Mouse (Mus musculus) urinary bladder, postnatal 36 days (tissue): ENCODE data around the gene Ear6.

Experiments used
- DNase-seq, 2 experiments: peaks; one replicate each; pipeline ENCODE4 v3.0.0; 2022; ENCODE audit warnings: low spot score in 2 of 2, mixed read lengths in 1 of 2

The Ear6 gene

DNA sequence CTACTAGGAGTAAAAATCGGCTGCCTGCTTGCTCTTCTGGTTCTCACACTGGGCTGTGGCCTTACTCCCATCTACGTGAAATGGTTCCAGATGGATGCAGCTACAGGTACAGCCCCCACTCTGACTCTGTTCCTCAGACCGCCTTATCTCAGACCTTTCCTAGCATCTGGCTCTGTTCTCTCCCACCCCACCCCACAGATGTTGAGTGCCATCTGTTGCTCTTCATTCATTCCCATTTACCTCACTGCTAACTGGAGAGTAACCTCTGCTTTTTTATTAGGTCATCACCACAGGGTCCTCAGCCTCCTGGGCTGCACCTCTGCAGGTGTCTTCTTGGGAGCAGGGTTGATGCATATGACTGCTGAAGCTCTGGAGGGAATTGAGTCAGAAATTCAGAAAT is 40.3 kb downstream of the Ear6 start:
- no peak for DNase-seq

DNA sequence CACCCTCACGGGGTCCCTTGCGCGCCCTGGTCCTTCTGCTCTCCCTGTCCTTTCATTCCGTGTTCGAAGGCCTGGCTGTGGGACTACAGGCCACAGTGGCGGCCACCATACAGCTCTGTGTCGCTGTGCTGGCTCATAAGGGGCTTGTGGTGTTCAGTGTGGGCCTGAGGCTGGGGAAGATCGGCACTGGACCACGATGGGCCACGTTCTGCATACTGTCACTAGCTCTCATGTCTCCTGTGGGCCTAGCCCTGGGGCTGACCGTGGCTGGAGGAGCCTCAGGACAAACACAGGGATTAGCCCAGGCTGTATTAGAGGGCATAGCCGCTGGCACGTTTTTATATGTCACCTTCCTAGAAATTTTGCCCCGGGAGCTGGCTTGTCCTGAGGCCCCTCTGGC is 41.6 kb downstream of the Ear6 start:
- no peak for DNase-seq

DNA sequence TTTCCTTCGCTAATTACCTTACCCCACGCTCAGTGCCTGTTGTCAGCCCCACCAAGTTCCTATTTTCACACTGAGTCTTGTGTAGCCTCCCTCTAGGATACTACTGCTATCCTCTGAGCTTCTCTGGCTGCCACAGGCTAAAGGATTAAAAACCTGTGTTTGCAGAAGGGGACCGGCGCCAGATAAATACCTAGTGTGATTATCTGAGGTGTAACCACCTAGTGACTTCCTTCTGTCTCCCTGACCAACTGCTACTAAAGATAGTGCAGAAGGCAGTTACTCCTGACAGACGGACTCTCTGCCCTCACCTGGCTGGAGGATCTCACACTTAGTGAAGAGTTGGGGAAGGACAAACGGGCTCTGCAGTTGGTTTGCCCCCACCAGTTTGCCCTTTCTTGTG is 42.5 kb downstream of the Ear6 start:
- no peak for DNase-seq

DNA sequence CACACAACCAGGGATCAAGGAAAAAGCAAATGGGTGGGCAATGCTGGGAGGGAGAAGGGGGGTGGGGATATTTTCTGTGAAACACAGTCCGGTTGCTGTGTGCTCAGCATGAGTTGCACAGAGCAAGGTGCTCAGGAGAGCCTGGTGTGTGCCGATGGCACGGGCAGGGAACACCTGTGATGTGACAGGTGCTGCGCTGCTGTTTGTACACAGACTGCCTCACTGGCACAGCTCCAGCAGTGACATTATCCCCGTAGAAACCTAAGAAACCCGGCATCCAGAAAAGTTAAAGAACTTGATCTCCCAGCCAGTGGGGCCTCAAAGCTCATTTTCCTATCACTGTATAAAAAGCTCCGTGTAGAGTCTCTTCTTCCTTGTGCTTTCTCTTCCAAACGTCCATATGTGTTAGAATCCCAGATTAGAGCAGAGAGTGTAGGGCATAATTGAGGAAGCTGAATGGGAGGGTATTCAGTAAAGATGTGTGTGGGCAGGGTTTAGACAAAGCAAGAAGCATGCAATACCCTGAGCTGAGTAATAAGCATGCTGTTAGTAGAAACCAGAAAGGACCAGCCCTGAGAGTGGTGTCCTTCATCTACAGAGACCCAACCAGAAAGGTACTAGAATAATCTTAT is 43.2 kb downstream of the Ear6 start:
- no peak for DNase-seq

DNA sequence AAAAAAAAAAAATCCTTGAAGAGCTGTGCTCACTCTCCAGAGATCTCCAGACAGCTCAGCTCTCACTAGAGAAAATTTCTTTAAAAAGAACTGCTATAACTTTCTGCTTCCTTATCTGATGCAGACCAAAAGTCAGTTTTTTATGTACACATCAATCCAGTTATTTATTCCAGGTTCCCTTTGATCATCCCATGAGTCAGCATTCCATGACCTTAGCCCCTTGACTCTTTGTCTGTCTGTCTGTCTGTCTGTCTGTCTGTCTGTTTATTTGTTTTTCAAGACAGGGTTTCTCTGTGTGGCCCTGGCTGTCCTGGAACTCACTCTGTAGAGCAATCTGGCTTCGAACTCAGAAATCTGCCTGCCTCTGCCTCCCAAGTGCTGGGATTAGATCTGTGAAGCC is 45.9 kb downstream of the Ear6 start:
- DNase-seq = no peak

DNA sequence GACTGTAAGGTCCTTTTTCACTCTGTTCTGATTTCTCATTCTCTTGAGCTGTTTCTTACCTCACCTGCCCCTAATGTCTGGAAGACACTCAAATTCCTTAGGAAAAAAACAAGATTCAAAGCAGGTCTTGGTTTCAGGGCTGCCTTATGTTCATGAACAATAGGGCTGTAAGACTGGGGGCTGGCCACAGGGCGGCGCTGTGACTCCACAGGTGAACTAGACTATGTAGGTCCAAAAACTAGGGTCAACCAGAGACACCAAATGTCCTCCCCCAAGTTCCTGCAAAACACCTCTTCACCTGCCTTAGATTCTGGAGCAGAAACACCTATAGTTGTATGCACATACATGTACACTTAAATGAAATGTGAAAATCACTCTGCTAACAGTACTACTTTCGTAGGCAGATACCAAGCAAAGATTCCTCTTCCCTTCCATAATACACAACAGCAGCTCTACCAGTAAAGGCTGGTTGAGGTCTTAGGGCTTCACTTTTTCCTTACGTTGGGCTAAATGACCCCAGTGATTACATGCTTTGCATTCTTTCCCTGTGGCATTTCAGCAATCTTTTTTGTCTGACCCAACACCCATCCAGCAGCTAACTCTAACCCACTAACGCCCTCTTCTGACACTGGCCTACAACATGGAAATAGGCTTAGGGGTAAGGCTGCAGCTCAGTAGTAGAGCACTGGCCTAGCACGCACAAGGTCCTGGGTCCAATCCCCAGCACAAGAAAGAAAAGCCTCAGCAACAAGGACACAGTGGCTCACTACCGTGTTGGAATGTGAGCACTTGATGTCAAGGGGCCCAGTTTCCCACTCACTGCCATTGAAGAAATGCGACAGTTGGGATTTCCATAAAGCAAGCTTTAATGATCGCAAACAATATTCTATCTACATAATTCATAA is 49.6 kb downstream of the Ear6 start:
- DNase-seq = peak; percentile 77 to 78

DNA sequence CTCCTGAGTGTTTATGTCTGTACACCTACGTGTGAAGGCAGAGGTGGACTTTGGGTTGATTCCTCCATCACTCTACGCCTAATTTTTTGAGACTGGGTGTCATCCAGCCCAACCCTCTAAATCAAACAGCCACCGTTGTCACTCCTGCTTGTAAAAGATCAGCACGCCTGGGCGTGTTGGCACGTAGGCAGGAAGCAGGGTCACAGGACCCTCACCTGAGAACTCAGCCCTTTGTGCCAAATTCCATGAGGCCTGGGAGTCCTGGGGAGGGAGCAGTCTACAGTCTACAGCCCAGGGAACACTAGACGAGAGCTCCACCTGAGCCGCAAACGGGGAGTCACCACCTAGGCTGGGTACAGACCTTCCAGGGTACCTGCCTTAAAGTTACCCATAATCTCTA is 50.3 kb downstream of the Ear6 start:
- DNase-seq = no peak
